Mouse (Mus musculus) heart, adult 2 months (tissue): ENCODE measurements at regions not wholly inside any gene's neighbourhood (a gene's known extent, or its start where the extent isn't known, plus 50 kb on each side); places are given as distances from the start of the nearest gene placed in this dataset.

ENCODE experiments used
- DNase-seq, 2 experiments: peaks; one replicate each; pipeline ENCODE4 v3.0.0; 2021
- H3K27ac ChIP-seq: fragments of 200-600 bp; 2 replicates; pipeline ENCODE4 v1.8.1; 2022
- H3K27me3 ChIP-seq: fragments of 200-500 bp; 2 replicates; pipeline ENCODE4 v1.6.1; 2012; ENCODE audit warnings: mild to moderate bottlenecking, low read length, inconsistent platforms, mixed read lengths; ENCODE audit not compliant: control insufficient read depth, insufficient read depth
- H3K36me3 ChIP-seq: fragments of 200-500 bp; 2 replicates; pipeline ENCODE4 v1.6.1; 2012; ENCODE audit warnings: low read length, inconsistent platforms; ENCODE audit not compliant: control insufficient read depth, insufficient read depth
- H3K4me1 ChIP-seq: fragments of 200-500 bp; 2 replicates; pipeline ENCODE4 v1.6.1; 2011; ENCODE audit warnings: low read length; ENCODE audit not compliant: control insufficient read depth, insufficient read depth
- H3K4me3 ChIP-seq: fragments of 200-600 bp; 2 replicates; pipeline ENCODE4 v1.8.1; 2022
- H3K79me2 ChIP-seq: fragments of 200-500 bp; replicated peaks from 2 replicates; pipeline ENCODE4 v1.6.1; 2012; ENCODE audit warnings: mild to moderate bottlenecking, inconsistent platforms, low read length, moderate library complexity, mixed read lengths; ENCODE audit not compliant: control insufficient read depth, insufficient read depth
- H3K9ac ChIP-seq: fragments of 200-500 bp; 2 replicates; pipeline ENCODE4 v1.6.1; 2012; ENCODE audit warnings: low read depth, mild to moderate bottlenecking, control low read depth, inconsistent platforms, low read length, mixed read lengths
- CTCF ChIP-seq: fragments of 200-600 bp; IDR thresholded peaks from 2 replicates; pipeline ENCODE4 v1.8.1; 2022; ENCODE audit warnings: antibody characterized with exemption, mild to moderate bottlenecking, moderate library complexity
- EP300 ChIP-seq: fragments of 200-500 bp; IDR thresholded peaks from 2 replicates; pipeline ENCODE4 v1.6.1; 2011; ENCODE audit warnings: low read depth, low read length, control low read depth; ENCODE audit not compliant: insufficient read depth
- POLR2A ChIP-seq: fragments of 200-500 bp; IDR thresholded peaks from 2 replicates; pipeline ENCODE4 v1.6.1; 2011; ENCODE audit warnings: mild to moderate bottlenecking, low read depth, low read length, control low read depth; ENCODE audit not compliant: insufficient read depth
- WGBS: fragments of 180-500 bp; shearing (Covaris S2); methylation state at CpG from one replicate; pipeline ENCODE4 v1.1.7; 2018; 5-methylcytosine and 5-hydroxymethylcytosine counted together
- intact Hi-C: fragments of 180-260 bp; cut with DNase I; formaldehyde crosslinking; loops from one replicate; pipeline ENCODE4 v1.15.1; 2025

DNA sequence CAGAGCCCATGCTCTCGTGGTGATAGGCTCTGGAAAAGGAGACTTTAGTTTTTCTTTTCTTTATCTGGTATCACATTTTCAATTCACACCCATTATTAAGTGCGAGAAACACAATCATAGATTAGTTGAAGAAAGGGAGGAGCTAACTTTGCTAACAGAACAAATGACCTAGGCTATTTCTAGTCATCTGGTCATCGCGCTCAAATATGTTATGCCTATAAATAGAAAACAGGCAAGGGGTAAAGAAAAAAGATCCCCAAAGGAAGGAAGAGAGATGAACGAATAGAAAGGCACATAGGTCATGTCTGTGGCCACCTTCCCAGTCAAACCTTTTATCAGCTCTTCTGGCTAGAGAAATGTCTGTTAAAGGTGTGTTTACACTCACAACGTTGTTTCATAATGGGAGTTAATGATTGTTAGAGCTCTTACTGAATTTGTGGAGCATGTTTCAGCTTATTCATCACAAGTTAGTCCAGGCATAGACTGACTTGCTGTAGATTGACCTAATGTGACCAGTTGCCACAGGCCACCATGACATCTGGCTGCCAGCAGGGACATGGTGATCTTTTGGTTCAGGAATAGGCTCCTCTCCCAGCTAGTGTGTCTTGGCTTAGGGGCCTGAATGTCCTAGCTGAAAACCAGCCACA is 148.1 kb upstream of the Pik3r1 start:
- H3K9ac ChIP-seq: no peak overlapping the region
- no peaks in the 10 kb centered on the region for H3K27me3 ChIP-seq
- no peak overlapping the region for H3K4me3 ChIP-seq
- intact Hi-C loops: loop anchor here (5.0 kb wide), 2 partner anchors 76 to 406 kb away; no protein-coding TSS in a partner anchor
- TF ChIP-seq POLR2A: no peak
- TF ChIP-seq CTCF: 0 out of 2 replicates have a peak, but pooled peaks have one; percentile 6
- WGBS: 36% methylated on average over 6 of the region's 6 CpGs
- peaks cover 11% of the 10 kb centered on the region for H3K4me1 ChIP-seq
- H3K36me3 ChIP-seq: peaks cover 10% of the 10 kb centered on the region; the same call in 1 of the 2 replicates
- peak; percentile 22 to 28 for DNase-seq
- H3K27ac ChIP-seq: peak overlapping the region; percentile 77
- H3K79me2 ChIP-seq: no peaks in the 10 kb centered on the region

GRCm38 (mm10) chr13:101916876-101917275 is 148.9 kb upstream of the Pik3r1 start:
- H3K36me3 ChIP-seq: peaks cover 10% of the 10 kb centered on the region; the same call in 1 of the 2 replicates
- no peak overlapping the region for H3K4me3 ChIP-seq
- H3K27me3 ChIP-seq: no peaks in the 10 kb centered on the region
- no peak overlapping the region for H3K27ac ChIP-seq
- peaks cover 11% of the 10 kb centered on the region for H3K4me1 ChIP-seq
- TF ChIP-seq CTCF (no peak), POLR2A (no peak), EP300 (no peak)
- H3K9ac ChIP-seq: no peak overlapping the region
- no peak for DNase-seq
- intact Hi-C loops: loop anchor here (5.0 kb wide), 2 partner anchors 75 to 405 kb away; no protein-coding TSS in a partner anchor
- 97% methylated on average over 5 of the region's 5 CpGs for WGBS
- H3K79me2 ChIP-seq: no peaks in the 10 kb centered on the region

DNA sequence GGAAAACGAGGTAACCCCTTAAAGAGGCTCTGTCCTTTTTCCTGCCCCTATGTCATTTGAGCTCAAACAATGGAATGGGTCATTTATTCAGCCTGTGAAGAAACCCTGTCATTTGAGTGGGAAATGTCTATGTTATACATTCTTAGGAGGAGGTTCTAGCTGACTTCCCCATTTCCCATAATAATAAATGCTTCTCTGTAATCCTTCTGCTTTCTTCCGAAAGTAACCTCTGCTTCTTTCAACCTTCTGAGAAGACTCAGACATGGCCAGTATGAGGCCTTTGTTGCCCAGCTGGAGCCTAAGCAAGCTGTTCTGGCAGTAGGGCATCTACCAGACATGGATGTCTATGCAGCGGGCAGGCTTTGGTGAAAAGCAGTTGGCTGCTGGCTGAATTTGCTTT is 150.2 kb upstream of the Pik3r1 start:
- Histone ChIP-seq H3K9ac (no peak overlapping the region), H3K79me2 (no peaks in the 10 kb centered on the region), H3K4me3 (no peak overlapping the region), H3K27me3 (no peaks in the 10 kb centered on the region), H3K4me1 (peaks cover 11% of the 10 kb centered on the region), H3K36me3 (peaks cover 10% of the 10 kb centered on the region; the same call in 1 of the 2 replicates), H3K27ac (no peak overlapping the region)
- intact Hi-C loops: loop anchor here (5.0 kb wide), 2 partner anchors 74 to 404 kb away; no protein-coding TSS in a partner anchor
- TF ChIP-seq EP300 (no peak), CTCF (no peak), POLR2A (no peak)
- DNase-seq: no peak
- WGBS: 88% methylated on average over 3 of the region's 3 CpGs

- intact Hi-C loops: loop anchor here (5.0 kb wide), 2 partner anchors 73 to 403 kb away; no protein-coding TSS in a partner anchor
- H3K4me1 ChIP-seq: peaks cover 11% of the 10 kb centered on the region
- no peak overlapping the region for H3K4me3 ChIP-seq
- DNase-seq: peak in 1 of 2 experiments; percentile 48
- H3K9ac ChIP-seq: no peak overlapping the region
- no peaks in the 10 kb centered on the region for H3K27me3 ChIP-seq
- H3K36me3 ChIP-seq: peaks cover 10% of the 10 kb centered on the region; the same call in 1 of the 2 replicates
- no peaks in the 10 kb centered on the region for H3K79me2 ChIP-seq
- TF ChIP-seq CTCF (no peak), POLR2A (no peak), EP300 (no peak)
- WGBS: 19% methylated on average over 5 of the region's 5 CpGs
- H3K27ac ChIP-seq: peak overlapping the region; percentile 67
Measured at GRCm38 (mm10) chr13:101919266-101919665, 151.2 kb upstream of the Pik3r1 start.

DNA sequence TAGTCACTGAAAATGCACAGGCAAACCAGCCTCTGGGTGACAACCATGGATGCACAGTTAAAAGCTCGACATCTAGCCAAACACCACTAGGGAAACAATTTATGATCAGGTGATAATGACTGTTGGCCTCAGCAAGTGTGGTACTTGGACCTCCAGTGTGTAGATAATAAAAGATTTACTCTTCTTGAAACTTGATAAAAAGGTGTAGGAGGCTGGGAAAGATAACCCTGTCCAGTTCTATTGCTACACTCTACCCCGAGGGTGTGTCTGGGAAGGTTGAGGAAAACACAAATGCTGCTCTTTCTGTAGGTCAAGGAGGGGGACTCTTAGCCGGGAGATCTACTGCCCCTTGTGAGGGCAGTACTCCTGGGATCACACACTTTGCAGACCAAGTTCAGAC is 152.4 kb upstream of the Pik3r1 start:
- no peaks in the 10 kb centered on the region for H3K79me2 ChIP-seq
- TF ChIP-seq POLR2A (no peak), EP300 (no peak), CTCF (no peak)
- intact Hi-C loops: no loop called here
- H3K36me3 ChIP-seq: peaks cover 8% of the 10 kb centered on the region; the same call in 1 of the 2 replicates
- no peaks in the 10 kb centered on the region for H3K27me3 ChIP-seq
- H3K4me1 ChIP-seq: peaks cover 9% of the 10 kb centered on the region
- no peak overlapping the region for H3K4me3 ChIP-seq
- 82% methylated on average over 3 of the region's 3 CpGs for WGBS
- no peak overlapping the region for H3K27ac ChIP-seq
- no peak overlapping the region for H3K9ac ChIP-seq
- DNase-seq: no peak

GRCm38 (mm10) chr13:101924637-101925036 is 156.6 kb upstream of the Pik3r1 start:
- no peak overlapping the region for H3K4me3 ChIP-seq
- no peaks in the 10 kb centered on the region for H3K27me3 ChIP-seq
- no peak overlapping the region for H3K27ac ChIP-seq
- no peaks in the 10 kb centered on the region; the same call in 1 of the 2 replicates for H3K4me1 ChIP-seq
- 100% methylated on average over 2 of the region's 2 CpGs for WGBS
- H3K9ac ChIP-seq: no peak overlapping the region
- intact Hi-C loops: no loop called here
- H3K36me3 ChIP-seq: no peaks in the 10 kb centered on the region
- no peak for DNase-seq
- H3K79me2 ChIP-seq: no peaks in the 10 kb centered on the region
- no peak for TF ChIP-seq POLR2A
- TF ChIP-seq CTCF: no peak
- no peak for TF ChIP-seq EP300
